Mouse (Mus musculus) cerebellum, adult 9-10 months (tissue): ENCODE measurements around the gene C530008M17Rik.

Source experiments
- DNase-seq: peaks from one replicate; pipeline ENCODE4 v3.0.0; 2022

The C530008M17Rik gene

GRCm38 (mm10) chr5:76779094-76779615 lies 122.8 kb downstream of the C530008M17Rik start:
- no peak for DNase-seq

- no peak for DNase-seq
Observed at GRCm38 (mm10) chr5:76781943-76782342, 125.6 kb downstream of the C530008M17Rik start.

GRCm38 (mm10) chr5:76782414-76783103 lies 126.2 kb downstream of the C530008M17Rik start:
- DNase-seq: no peak

- DNase-seq: no peak
Observed at GRCm38 (mm10) chr5:76783104-76783441, 126.8 kb downstream of the C530008M17Rik start.

GRCm38 (mm10) chr5:76784151-76784723 lies 127.9 kb downstream of the C530008M17Rik start:
- DNase-seq: no peak

GRCm38 (mm10) chr5:76785013-76785412 lies 128.7 kb downstream of the C530008M17Rik start:
- no peak for DNase-seq

GRCm38 (mm10) chr5:76789881-76790280 lies 133.6 kb downstream of the C530008M17Rik start:
- no peak for DNase-seq

GRCm38 (mm10) chr5:76791280-76791679 lies 135.0 kb downstream of the C530008M17Rik start:
- DNase-seq: no peak

GRCm38 (mm10) chr5:76792720-76793119 lies 136.4 kb downstream of the C530008M17Rik start:
- no peak for DNase-seq

- DNase-seq: no peak
Observed at GRCm38 (mm10) chr5:76798043-76798442, 141.7 kb downstream of the C530008M17Rik start.

- DNase-seq: no peak
Observed at GRCm38 (mm10) chr5:76799471-76799870, 143.2 kb downstream of the C530008M17Rik start.

- DNase-seq: no peak
Observed at GRCm38 (mm10) chr5:76809031-76809430, 152.7 kb downstream of the C530008M17Rik start.

- no peak for DNase-seq
Observed at GRCm38 (mm10) chr5:76815035-76815434, 158.7 kb downstream of the C530008M17Rik start.

GRCm38 (mm10) chr5:76815786-76816455 lies 159.6 kb downstream of the C530008M17Rik start:
- DNase-seq: no peak

- no peak for DNase-seq
Observed at GRCm38 (mm10) chr5:76816748-76817147, 160.4 kb downstream of the C530008M17Rik start.

GRCm38 (mm10) chr5:76817678-76818077 lies 161.4 kb downstream of the C530008M17Rik start:
- DNase-seq: no peak

- DNase-seq: no peak
Observed at GRCm38 (mm10) chr5:76818807-76819206, 162.5 kb downstream of the C530008M17Rik start.

- DNase-seq: no peak
Observed at GRCm38 (mm10) chr5:76822097-76822496, 165.8 kb downstream of the C530008M17Rik start.

GRCm38 (mm10) chr5:76828527-76829240 lies 172.4 kb downstream of the C530008M17Rik start:
- DNase-seq: no peak

GRCm38 (mm10) chr5:76832529-76833210 lies 176.4 kb downstream of the C530008M17Rik start:
- no peak for DNase-seq

GRCm38 (mm10) chr5:76837018-76837417 lies 180.7 kb downstream of the C530008M17Rik start:
- no peak for DNase-seq

GRCm38 (mm10) chr5:76839786-76840185 lies 183.5 kb downstream of the C530008M17Rik start:
- no peak for DNase-seq

- DNase-seq: no peak
Observed at GRCm38 (mm10) chr5:76841859-76842258, 185.5 kb downstream of the C530008M17Rik start.
